Mouse (Mus musculus) right cerebral cortex, postnatal 36 days (tissue): ENCODE measurements around the gene Dclk1.
A peak's percentile ranks its signal among the peaks of the same experiment; 100 is the strongest.
"Not testable (repeated sequence)": the region's sequence is repeated elsewhere in the genome, so short reads cannot be mapped to it uniquely, and the experiment has no call there.

ENCODE experiments used
- DNase-seq, 2 experiments: peaks; one replicate each; pipeline ENCODE4 v3.0.0; 2022; ENCODE audit warnings: low spot score in 2 of 2, mixed read lengths in 1 of 2

Gene Dclk1

GRCm38 (mm10) chr3:55241730-55242421, at the start of gene Dclk1:
TSS of gene Dclk1 (plus strand) at chr3:55242364.
- DNase-seq: no peak

GRCm38 (mm10) chr3:55193351-55193750, 48.8 kb upstream of the Dclk1 start:
- no peak for DNase-seq

GRCm38 (mm10) chr3:55194792-55195191, 47.4 kb upstream of the Dclk1 start:
- no peak for DNase-seq

GRCm38 (mm10) chr3:55195581-55196327, 46.4 kb upstream of the Dclk1 start:
- DNase-seq: no peak

DNA sequence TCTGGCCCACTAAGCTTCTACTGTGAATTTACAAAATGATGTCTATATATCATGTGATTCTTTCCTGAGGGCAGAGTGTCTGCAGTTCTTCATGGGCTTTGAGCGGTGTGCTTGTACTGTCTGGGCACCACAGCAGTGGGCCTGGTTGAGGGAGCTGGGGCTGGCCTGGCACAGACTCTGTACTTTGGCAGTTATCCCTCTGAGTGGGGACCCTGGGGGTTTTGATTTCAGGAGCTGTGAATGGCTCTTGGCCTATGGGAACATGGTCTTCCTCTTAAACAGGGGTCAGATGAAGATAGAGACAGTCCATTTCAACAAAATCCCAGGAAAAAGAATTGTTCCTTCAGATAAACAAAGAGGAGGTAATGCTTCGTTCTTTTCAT, 45.8 kb upstream of the Dclk1 start:
- DNase-seq: no peak

DNA sequence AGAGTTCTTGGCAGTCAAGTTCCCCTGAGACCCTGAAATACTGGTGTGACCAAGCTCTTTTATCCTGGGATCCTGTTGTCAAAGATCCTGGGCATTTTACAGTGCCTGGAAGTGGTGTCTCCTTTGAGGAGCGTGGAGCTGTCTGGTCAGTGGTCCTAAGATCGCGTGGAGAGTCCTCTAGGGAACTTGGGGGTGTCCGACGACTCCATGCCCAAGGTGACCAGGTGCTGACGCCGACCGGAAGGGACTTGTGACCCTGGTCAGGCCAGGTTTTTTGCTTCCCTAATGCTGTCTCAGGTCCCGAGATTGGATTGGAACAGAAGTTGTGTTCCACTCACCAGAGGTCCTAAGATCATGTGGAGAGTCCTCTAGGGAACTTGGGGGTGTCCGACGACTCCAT, 38.5 kb upstream of the Dclk1 start:
- not testable (repeated sequence) for DNase-seq

- DNase-seq: no peak
These were observed 35.8 kb upstream of the Dclk1 start for GRCm38 (mm10) chr3:55206413-55206812.

- no peak for DNase-seq
These were observed 34.5 kb upstream of the Dclk1 start for GRCm38 (mm10) chr3:55207665-55208064.

GRCm38 (mm10) chr3:55212254-55212653, 29.9 kb upstream of the Dclk1 start:
- DNase-seq: no peak

GRCm38 (mm10) chr3:55213785-55214184, 28.4 kb upstream of the Dclk1 start:
- DNase-seq: no peak

DNA sequence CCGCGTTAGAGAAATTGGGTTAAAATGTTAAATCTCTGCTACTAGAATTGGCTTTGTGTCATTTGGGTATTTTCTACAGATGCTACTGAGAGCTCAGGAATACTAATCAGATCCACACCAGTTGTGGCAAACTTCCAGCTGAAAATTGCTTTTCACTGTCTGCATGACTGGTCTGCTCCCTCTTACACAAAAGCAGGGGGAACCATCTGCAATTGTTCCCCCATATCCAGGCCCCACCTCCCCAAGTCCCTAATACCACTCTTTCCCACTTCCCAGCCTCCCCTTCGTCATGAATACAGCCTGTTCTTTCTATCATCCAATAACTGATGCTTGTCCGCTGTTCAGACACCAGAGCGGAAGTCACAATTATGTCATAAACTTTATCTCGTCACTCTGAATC, 27.8 kb upstream of the Dclk1 start:
- DNase-seq: no peak

- no peak for DNase-seq
These were observed 19.7 kb upstream of the Dclk1 start for GRCm38 (mm10) chr3:55222502-55222901.

DNA sequence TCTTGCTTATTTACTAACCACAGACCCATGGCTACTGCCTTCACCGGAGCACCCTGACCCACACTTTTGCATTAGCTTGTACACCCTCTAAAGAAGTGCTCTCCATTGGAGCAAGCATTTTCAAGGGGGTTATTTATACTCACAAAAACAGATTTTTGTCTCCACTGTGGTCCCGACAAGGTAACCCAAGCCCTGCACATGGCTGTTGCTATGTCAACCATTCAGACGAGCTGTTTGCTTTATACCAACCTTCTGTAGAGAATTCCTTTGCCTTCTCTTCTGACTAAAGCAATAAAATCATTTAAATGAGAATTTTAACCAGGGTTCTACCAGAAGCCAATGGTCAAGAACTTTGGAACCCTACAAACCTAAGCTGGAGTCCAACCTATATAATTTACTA, 18.3 kb upstream of the Dclk1 start:
- no peak for DNase-seq

DNA sequence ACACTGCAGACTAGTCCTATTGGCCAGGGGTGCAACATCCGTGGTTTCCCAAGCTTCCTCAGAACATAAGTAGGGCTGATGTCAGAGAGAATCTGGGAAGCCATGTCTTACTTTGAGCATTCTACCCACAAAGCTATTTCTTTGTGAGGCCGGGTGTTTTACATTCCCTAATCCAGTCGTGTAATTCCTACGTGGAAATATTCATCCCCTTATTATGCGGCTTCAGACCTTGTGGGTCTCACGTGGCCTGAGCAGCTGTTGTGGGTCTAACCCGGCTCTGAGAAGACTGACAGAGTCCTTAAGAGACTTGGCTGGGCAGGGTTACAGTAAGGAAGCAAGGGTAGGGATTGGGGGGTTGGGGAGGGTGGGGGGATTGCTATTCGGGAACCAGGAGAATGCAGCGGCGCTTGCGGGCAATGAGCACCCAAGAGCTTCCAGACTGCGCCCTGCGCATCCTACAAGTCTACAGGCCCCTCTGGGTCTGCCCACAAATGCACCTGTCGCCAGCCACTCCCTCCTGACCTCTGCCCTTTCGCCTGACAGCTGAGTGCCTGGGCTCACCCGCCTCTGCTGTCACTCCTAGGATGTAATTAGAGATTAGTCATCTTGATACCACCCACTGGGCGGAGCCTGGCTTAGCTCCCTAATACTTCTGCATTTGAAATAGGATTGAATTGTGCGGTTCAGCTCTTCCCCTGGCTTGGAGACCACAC, 15.5 kb upstream of the Dclk1 start:
- no peak for DNase-seq

GRCm38 (mm10) chr3:55227214-55227581, 15.0 kb upstream of the Dclk1 start:
- DNase-seq: no peak

DNA sequence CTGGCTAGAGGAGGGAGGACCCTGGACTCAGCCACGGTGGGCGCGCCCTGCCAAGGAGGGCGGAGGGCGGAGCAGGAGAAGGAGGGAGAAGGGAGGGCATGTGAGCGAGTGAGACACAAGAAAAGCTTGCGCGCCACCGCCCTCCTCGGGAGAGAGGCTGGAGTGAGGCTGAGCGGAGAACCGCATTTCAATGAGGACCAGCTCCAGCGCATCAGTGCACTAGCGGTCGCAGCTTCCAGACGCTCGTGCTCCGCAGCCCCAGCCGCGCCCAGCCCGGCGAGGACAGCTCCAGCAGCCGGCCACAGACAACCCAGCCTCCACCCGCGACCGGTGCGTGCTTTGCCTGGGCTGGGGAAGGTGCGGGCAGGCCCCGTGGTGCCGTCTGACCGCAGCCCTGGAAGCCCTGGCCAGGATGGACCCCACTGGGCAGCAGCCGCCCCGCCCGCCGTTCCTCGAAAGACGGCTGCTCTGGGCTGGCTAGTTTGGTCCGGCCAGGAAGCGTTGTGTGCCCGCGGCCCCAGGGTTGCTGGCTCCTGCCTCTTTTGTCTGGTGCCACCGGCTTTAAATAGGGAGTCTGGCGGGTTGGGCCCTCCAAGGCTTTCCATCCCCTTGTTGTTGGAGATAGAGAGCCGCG, 375 bp downstream of the Dclk1 start:
- DNase-seq: peak; percentile 84

DNA sequence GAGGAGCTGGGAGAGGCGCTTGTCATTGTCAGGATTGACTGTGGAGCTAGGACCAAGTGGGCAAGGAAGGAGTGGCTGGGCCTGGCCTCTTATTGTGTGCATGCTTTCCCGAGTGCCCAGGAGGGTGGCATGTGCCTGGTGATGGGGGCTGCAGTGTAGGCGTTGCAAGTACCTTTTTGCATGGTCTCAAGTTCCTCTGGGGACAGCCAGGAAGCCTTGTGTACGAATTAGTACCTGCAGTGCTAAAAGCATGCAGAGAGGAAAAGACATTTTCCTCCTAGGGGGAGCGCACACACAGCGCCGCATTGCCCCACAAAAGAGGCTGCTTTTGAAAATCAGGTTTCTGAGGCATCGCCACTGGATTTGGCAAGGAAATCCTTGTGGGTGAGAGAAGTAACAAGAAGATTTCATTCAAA, 900 bp downstream of the Dclk1 start:
- DNase-seq: peak; percentile 40 to 44

DNA sequence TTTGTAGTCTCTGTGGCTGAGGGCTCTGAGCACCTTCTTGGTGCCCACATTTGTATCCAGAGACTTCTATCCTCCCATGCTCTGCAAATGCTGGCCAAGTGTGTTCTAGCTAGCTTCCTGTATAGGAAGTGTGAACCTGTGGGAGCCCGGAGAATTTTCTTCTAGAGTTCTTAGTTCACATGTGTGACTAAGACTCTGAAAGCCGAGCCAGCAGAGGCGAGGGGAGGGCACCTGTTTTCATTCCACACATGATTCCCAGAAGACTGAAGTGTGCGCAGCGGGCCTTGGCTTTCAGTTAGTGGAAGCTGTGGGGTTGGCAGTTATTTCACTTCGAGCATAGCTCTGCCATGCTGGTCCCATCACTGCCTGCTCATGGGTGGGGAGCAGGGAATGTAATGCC, 1.9 kb downstream of the Dclk1 start:
- DNase-seq: peak; percentile 49 to 50

DNA sequence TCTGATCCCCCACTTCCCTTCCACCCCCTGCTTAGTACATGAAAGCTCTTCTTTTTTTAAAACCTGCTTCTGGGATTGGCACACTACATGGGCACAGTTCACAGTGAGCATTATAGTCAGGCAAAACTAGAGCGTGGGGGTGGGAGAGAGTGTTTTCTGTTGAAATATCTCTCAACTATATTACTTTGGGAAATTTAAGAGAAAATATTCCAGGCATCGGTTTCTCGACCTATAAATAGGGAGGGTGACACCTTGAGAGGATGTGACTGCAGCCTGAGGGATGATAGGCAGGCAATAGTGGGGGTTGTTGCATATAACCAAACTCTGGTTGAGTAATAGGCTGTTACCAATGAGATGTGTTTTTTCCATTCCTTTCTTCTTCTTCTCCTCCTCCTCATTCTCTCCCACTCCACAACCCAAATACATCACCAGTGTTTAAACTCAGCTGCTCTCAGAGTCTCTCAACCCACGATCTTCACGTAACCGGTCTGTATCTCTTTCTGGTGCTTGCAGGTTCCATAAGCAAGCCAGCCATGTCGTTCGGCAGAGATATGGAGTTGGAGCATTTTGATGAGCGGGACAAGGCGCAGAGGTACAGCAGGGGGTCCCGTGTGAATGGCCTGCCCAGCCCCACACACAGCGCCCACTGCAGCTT, 4.6 kb downstream of the Dclk1 start:
- peak in 1 of 2 experiments; percentile 66 for DNase-seq

- no peak for DNase-seq
These were observed 5.9 kb downstream of the Dclk1 start for GRCm38 (mm10) chr3:55248048-55248447.

DNA sequence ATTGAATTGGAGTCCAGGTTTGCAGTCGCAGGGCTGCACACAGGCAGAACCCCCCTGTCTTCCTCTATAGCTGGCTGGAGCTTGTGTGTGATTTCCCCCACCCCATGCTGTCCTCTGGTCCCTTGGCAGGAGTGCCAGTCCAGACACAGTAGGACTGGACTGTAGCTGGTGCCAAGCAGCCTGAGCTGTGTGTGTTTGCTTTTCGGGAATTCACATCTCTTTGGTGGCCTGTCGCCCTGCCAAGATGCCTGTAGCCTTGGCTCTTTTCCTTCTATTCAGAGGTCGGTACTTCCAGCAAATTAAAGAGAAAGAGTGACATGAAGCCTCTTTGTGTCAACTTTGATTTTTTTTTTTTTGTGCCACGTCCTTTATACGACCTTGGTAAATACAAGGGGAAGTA, 6.3 kb downstream of the Dclk1 start:
- DNase-seq: no peak

- no peak for DNase-seq
These were observed 8.5 kb downstream of the Dclk1 start for GRCm38 (mm10) chr3:55250631-55251030.
